Mouse (Mus musculus) intestine, embryonic 16.5 days (tissue): ENCODE measurements at regions not wholly inside any gene's neighbourhood (a gene's known extent, or its start where the extent isn't known, plus 50 kb on each side); places are given as distances from the start of the nearest gene placed in this dataset.

ENCODE experiments used
- ATAC-seq: fragments of 200-750 bp; cut with Nextera tagmentation; 2 replicates; pipeline ENCODE4 v1.8.0; 2017; ENCODE audit warnings: moderate TSS enrichment, moderate library complexity
- H3K27ac ChIP-seq: fragments of 300-500 bp; sonication (generic); 2 replicates; pipeline ENCODE4 v1.5.1; 2014; ENCODE audit warnings: mild to moderate bottlenecking, low read length
- H3K27me3 ChIP-seq: fragments of 300-500 bp; sonication (generic); replicated peaks from 2 replicates; pipeline ENCODE4 v1.6.1; 2014; ENCODE audit warnings: low read length, control low read depth, mixed read lengths; ENCODE audit not compliant: control insufficient read depth, insufficient read depth
- H3K36me3 ChIP-seq: fragments of 300-500 bp; sonication (generic); 2 replicates; pipeline ENCODE4 v1.6.1; 2014; ENCODE audit warnings: low read length, control low read depth; ENCODE audit not compliant: control insufficient read depth, insufficient read depth
- H3K4me1 ChIP-seq: fragments of 300-500 bp; sonication (generic); 2 replicates; pipeline ENCODE4 v1.6.1; 2014; ENCODE audit warnings: low read length, control low read depth, mixed read lengths; ENCODE audit not compliant: control insufficient read depth, insufficient read depth
- H3K4me2 ChIP-seq: fragments of 300-500 bp; sonication (generic); 2 replicates; pipeline ENCODE4 v1.6.1; 2014; ENCODE audit warnings: low read depth, low read length, control low read depth
- H3K4me3 ChIP-seq: fragments of 300-500 bp; sonication (generic); 2 replicates; pipeline ENCODE4 v1.5.1; 2014; ENCODE audit warnings: mild to moderate bottlenecking, low read length
- H3K9ac ChIP-seq: fragments of 300-500 bp; sonication (generic); 2 replicates; pipeline ENCODE4 v1.6.1; 2014; ENCODE audit warnings: low read depth, low read length
- H3K9me3 ChIP-seq: fragments of 300-500 bp; sonication (generic); 2 replicates; pipeline ENCODE4 v1.6.1; 2016; ENCODE audit warnings: low read length, control low read depth; ENCODE audit not compliant: control insufficient read depth
- WGBS: fragments of 180-500 bp; shearing (Covaris S2); extraction: QIAGEN DNeasy Blood & Tissue Kit; methylation state at CpG from one replicate; pipeline ENCODE4 v1.1.7; 2014; 5-methylcytosine and 5-hydroxymethylcytosine counted together

DNA sequence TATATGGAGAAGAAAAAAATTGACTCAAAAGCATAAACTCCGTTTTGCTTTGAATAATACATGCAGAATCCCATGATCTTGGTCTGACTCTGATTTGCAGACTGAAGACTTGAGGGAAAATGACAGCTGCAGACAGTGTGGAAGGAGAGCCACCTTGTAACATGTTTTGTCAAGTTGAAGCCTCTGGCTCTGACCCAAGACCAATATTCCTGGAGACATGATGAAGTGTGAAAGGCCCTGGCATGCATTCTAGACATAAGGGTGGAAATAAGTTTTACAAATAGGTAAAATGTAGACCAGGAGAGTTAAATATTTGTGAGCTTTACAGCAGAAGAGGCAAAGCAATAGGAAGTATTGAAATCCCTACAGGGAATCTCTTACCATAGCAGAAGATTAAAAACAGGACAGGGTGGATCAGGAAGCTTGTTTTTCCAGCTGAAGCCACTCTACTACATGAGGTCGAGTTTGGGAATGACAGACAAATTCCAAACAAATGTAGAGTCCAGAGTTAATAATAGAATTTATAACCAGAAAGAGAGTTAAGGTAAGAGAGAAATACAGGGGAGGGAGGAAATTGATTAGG is 703.9 kb upstream of the Chordc1 start:
- no peak for ATAC-seq
- H3K4me3 ChIP-seq, result no peak overlapping the region
- WGBS, result 65% methylated on average over 2 of the region's 2 CpGs

DNA sequence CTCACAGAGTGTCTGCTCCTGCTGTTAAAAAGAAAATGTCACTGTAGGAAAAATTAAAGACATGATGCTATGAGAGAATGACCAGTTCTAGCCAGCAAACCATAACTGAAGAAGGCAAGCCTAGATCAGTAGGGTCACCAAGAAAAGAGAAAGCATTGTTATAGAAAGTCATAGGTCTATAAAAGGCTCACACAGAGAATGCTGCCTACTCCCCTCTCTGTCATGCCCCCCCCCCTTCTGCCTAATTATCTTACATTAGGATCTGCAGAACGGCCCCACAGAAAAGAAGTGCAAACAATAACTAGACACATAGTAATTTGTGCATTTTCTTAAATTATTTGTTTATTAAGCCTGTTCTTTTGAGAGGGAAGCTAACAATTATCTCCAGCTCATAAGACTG is 680.8 kb upstream of the Chordc1 start:
- H3K4me1 ChIP-seq, result no peaks in the 10 kb centered on the region
- H3K4me2 ChIP-seq, result no peak overlapping the region
- no peaks in the 10 kb centered on the region for H3K27me3 ChIP-seq
- no peak overlapping the region for H3K9ac ChIP-seq
- ATAC-seq, result no peak
- WGBS, result 62% methylated on average over 1 of the region's 1 CpGs
- no peak overlapping the region for H3K27ac ChIP-seq
- no peaks in the 10 kb centered on the region for H3K9me3 ChIP-seq
- no peaks in the 10 kb centered on the region for H3K36me3 ChIP-seq
- no peak overlapping the region for H3K4me3 ChIP-seq

More for the DNA sequence above, 703.9 kb upstream of the Chordc1 start:
- Histone ChIP-seq H3K9ac (no peak overlapping the region), H3K27ac (no peak overlapping the region), H3K4me1 (no peaks in the 10 kb centered on the region), H3K27me3 (no peaks in the 10 kb centered on the region), H3K9me3 (no peaks in the 10 kb centered on the region), H3K4me2 (no peak overlapping the region), H3K36me3 (no peaks in the 10 kb centered on the region)

DNA sequence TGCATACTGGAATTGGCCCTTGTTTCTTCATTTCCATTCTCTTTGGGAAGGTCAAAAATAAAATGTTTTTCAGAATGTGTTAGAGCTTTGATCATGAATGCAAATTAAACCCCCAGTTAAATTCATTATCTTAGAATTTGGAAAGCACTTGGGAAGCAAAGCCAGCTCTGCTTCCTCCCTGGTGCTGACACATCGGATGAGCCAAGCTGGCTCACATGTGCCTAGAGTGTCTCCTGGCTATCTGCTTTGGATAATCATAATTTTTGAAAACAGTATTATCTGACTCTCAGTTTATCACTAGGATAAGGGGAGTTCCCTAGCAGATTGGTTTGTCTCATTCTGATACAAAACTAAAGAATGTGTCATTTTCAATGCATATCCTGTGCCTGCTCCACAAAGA is 649.4 kb upstream of the Chordc1 start:
- Histone ChIP-seq H3K36me3 (no peaks in the 10 kb centered on the region), H3K27ac (no peak overlapping the region), H3K9ac (no peak overlapping the region), H3K4me1 (no peaks in the 10 kb centered on the region), H3K27me3 (no peaks in the 10 kb centered on the region), H3K9me3 (no peaks in the 10 kb centered on the region), H3K4me3 (no peak overlapping the region), H3K4me2 (no peak overlapping the region)
- WGBS, result 88% methylated on average over 1 of the region's 1 CpGs
- no peak for ATAC-seq

DNA sequence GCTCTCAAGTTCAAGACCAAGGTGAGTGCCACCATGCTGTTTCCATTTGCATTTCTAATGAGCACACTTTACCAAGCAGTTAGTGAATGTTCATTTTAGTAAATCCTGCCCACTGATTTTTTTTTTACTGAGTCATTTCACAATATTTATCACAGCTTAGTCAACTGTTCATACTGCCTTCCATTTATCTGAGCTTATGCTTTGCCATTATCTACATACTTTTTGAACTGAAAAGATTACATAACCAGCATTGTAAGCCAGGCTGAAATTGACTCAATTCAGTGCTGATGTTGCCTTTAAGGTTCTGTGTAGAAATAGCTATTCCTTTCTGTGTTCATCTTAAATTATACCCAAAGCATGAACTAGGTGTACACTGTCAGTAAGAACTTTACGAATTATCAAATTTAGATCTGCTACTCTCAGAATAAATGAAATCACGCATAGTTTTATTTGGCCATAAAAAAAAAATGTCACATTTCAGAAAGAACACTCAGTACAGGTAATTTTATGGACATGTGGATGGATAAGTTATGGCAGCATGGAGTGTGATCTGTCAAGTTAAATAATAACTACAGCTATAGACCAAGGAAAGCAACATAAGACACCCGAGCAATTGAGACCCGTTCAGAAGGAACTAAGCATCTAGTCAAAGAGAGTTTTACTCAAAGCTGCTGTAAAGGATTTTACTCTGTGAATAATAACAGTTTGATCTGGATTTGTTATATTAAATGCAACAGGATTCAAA is 645.9 kb upstream of the Chordc1 start:
- Histone ChIP-seq H3K27ac (no peak overlapping the region), H3K27me3 (no peaks in the 10 kb centered on the region), H3K9ac (no peak overlapping the region), H3K9me3 (no peaks in the 10 kb centered on the region), H3K36me3 (no peaks in the 10 kb centered on the region), H3K4me1 (no peaks in the 10 kb centered on the region), H3K4me3 (no peak overlapping the region), H3K4me2 (no peak overlapping the region)
- WGBS, result 75% methylated on average over 4 of the region's 4 CpGs
- peak; percentile 87 for ATAC-seq

DNA sequence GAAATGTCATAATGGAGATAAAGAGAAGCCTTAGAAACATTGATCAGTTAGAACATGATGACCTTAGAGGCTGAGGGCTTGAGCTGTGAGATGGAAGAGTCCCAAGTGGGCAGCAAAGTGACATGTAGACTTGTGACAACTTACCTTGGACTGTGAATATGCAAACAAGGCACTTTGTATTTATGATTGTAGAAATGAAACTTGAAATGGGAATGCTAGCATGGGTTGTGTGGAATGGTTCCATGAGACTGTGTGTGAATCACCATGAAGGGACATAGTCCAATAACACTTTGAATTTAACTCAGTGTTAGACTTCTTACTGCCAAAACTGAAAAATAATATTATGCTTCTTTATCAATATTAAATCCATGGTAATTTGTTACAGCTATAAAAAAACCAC is 638.1 kb upstream of the Chordc1 start:
- Histone ChIP-seq H3K27ac (no peak overlapping the region), H3K4me3 (no peak overlapping the region), H3K36me3 (no peaks in the 10 kb centered on the region), H3K9me3 (no peaks in the 10 kb centered on the region), H3K4me2 (no peak overlapping the region), H3K27me3 (no peaks in the 10 kb centered on the region), H3K4me1 (no peaks in the 10 kb centered on the region), H3K9ac (no peak overlapping the region)
- no peak for ATAC-seq

DNA sequence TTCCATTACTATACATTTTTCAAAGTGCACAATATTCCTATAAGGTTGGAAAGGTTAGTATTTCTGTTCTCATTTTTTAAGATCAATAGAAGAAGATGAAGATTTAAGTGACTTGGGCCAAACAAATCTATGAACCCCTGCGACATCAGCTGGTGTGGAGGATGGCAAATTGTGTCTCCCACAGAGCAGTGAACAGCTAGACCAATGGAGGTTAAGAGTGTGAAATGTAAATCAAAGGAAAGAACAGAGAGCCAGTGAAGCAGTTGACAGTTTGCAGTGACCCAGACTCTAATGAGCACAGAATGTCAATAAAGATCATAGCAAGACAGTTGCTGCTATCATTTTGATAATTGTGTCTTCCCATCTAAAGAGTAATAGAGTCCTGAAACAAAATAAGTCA is 627.8 kb upstream of the Chordc1 start:
- no peak for ATAC-seq
- no peak overlapping the region for H3K4me3 ChIP-seq
- H3K27me3 ChIP-seq, result no peaks in the 10 kb centered on the region
- no peak overlapping the region for H3K9ac ChIP-seq
- WGBS, result 76% methylated on average over 1 of the region's 1 CpGs
- no peaks in the 10 kb centered on the region for H3K4me1 ChIP-seq
- H3K9me3 ChIP-seq, result no peaks in the 10 kb centered on the region
- H3K27ac ChIP-seq, result no peak overlapping the region
- H3K36me3 ChIP-seq, result no peaks in the 10 kb centered on the region
- no peak overlapping the region for H3K4me2 ChIP-seq

DNA sequence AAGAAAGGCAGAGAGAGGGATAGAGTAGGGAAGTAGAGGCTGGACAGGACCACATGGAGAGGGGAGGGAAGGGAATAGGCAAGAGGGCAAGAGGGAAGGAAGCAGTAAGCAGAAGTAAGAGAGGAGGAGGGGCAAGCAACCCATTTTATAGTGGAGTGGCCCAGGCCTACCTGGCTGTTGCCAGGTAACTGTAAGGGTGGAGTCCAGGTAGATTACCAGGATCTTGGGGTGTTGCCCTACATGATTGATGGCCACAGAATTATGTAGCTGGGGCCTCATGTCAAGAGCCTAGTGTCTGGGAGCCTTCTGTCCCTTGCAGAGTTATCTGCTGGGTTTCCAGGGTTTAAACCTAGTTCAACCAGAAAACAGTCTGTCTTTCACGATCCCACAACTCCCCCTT is 623.7 kb upstream of the Chordc1 start:
- 72% methylated on average over 1 of the region's 1 CpGs for WGBS
- Histone ChIP-seq H3K27me3 (no peaks in the 10 kb centered on the region), H3K9me3 (no peaks in the 10 kb centered on the region), H3K27ac (no peak overlapping the region), H3K9ac (no peak overlapping the region), H3K36me3 (no peaks in the 10 kb centered on the region), H3K4me1 (no peaks in the 10 kb centered on the region), H3K4me3 (no peak overlapping the region), H3K4me2 (no peak overlapping the region)
- peak; percentile 65 for ATAC-seq

DNA sequence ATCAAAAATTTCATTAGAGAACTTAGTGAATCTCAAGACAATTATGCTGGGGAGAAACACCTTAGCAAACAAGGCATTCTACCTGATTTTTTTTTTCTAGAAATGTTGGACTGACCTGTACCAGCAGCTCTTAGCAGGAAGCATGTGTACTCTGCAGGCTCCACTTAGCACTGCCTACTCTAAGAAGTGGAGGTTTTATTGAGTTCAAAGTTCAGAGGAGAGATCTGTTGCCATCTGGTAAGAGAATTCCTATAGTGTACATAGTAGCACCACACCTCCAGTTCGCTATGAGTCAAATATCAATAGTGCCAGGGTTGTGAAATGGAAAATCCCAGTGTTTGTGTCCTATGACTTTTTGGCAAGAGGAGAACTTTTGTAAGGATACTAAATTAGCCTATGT is 616.4 kb upstream of the Chordc1 start:
- H3K9ac ChIP-seq, result no peak overlapping the region
- no peaks in the 10 kb centered on the region for H3K4me1 ChIP-seq
- no peak overlapping the region; the same call in 1 of the 2 replicates for H3K27ac ChIP-seq
- peak overlapping the region; percentile 30; the same call in 1 of the 2 replicates for H3K4me2 ChIP-seq
- WGBS, result 71% methylated on average over 1 of the region's 1 CpGs
- no peaks in the 10 kb centered on the region for H3K36me3 ChIP-seq
- peak; percentile 100 for ATAC-seq
- no peaks in the 10 kb centered on the region for H3K27me3 ChIP-seq
- no peaks in the 10 kb centered on the region for H3K9me3 ChIP-seq
- H3K4me3 ChIP-seq, result no peak overlapping the region
